Mouse (Mus musculus) kidney, adult 2 months (tissue): ENCODE results near the gene Cyp8b1. TPM values are rescaled to one million over a fixed set of nuclear protein-coding genes. Genes with fewer than 3 reads are reported as not detected.
A peak's percentile ranks its signal among the peaks of the same experiment; 100 is the strongest.

Experiments used
- DNase-seq: peaks from one replicate; pipeline ENCODE4 v3.0.0; 2021
- H3K27ac ChIP-seq: fragments of 200-500 bp; 2 replicates; pipeline ENCODE4 v1.5.1; 2012; ENCODE audit warnings: low read depth, low read length, control low read depth, inconsistent platforms; ENCODE audit not compliant: insufficient read depth
- H3K27me3 ChIP-seq: fragments of 200-500 bp; replicated peaks from 2 replicates; pipeline ENCODE4 v1.6.1; 2012; ENCODE audit warnings: mild to moderate bottlenecking, moderate library complexity, low read length, inconsistent platforms; ENCODE audit not compliant: control insufficient read depth, insufficient read depth
- H3K36me3 ChIP-seq: fragments of 200-500 bp; 2 replicates; pipeline ENCODE4 v1.6.1; 2012; ENCODE audit warnings: mild to moderate bottlenecking, moderate library complexity, low read length, inconsistent platforms; ENCODE audit not compliant: control insufficient read depth, insufficient read depth
- H3K4me1 ChIP-seq: fragments of 200-500 bp; 2 replicates; pipeline ENCODE4 v1.6.1; 2011; ENCODE audit warnings: low read length; ENCODE audit not compliant: control insufficient read depth, insufficient read depth
- H3K4me3 ChIP-seq: fragments of 200-500 bp; 2 replicates; pipeline ENCODE4 v1.5.1; 2011; ENCODE audit warnings: mild to moderate bottlenecking, low read depth, low read length, control low read depth; ENCODE audit not compliant: insufficient read depth
- CTCF ChIP-seq: fragments of 200-500 bp; conservative IDR thresholded peaks from 2 replicates; pipeline ENCODE4 v1.5.1; 2011; ENCODE audit warnings: low read depth, mild to moderate bottlenecking, control low read depth, low read length, moderate library complexity, mixed read lengths; ENCODE audit not compliant: insufficient read depth, insufficient read length
- POLR2A ChIP-seq: fragments of 200-500 bp; IDR thresholded peaks from one replicate; pipeline ENCODE4 v1.6.1; 2011; ENCODE audit warnings: low read depth, low read length, control low read depth
- WGBS: fragments of 180-500 bp; shearing (Covaris S2); methylation state at CpG from one replicate; pipeline ENCODE4 v1.1.7; 2018; 5-methylcytosine and 5-hydroxymethylcytosine counted together
- polyA plus RNA-seq: library from polyadenylated mRNA; depleted of rRNA; stranded (reverse); fragments of >200 nt; gene quantifications from 2 replicates; pipeline ENCODE4 v1.2.3, GENCODE M21; 2012

Cyp8b1 gene
- polyA plus RNA-seq, 1 experiment = 0.16 TPM

DNA sequence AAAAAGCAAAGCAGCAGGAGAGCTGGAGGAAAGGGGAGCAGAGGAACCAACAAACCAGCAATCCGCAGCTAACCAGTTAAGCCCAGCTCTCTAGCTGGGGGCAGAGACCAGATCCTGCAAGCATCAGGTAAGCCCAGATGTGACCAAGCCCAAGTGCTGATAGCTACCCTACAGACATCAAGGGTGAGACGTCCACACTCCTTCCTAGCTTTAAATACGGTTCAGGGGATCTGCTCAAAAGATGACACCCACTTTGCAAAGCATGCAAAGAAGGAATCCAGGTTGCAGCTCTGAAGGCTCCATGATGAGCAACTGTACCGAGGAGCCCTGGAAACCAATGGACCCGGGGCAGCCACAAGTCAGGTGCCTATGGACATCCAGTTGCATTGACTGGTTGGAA lies 9.6 kb downstream of the Cyp8b1 start:
- H3K4me3 ChIP-seq = no peak overlapping the region
- no peaks in the 10 kb centered on the region for H3K36me3 ChIP-seq
- no peak overlapping the region for H3K27ac ChIP-seq
- 84% methylated on average over 5 of the region's 5 CpGs for WGBS
- H3K27me3 ChIP-seq = no peaks in the 10 kb centered on the region
- no peak for DNase-seq
- TF ChIP-seq POLR2A = no peak
- TF ChIP-seq CTCF = no peak
- H3K4me1 ChIP-seq = no peaks in the 10 kb centered on the region

DNA sequence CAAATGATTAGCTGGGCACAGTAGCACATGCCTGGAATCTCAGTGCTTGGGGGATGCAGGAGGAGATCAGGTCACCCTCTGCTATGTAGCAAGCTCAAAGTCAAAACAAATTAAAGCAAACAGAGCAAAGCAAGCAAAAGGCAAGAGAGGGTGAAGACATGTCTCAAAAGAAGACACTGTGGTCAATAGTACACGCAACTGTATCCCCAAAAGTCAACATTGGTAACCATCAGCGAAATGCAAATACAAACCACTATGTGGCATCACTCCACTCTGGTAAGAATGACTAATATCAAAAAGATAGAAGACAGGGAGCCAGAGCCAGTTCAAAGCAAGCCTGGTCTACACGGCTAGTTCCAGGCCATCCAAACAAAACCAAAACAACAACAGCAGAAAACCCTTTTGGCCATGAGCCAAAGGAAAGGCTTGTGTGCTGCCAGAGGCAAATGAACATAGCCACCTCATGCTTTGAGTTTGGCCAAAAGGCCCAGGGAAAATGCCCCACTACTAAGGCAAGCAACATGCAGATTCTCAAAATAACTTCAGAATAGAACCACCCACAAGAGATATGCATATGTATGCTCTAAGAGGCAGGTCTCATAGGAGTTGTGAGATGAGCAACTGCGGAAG lies 10.4 kb downstream of the Cyp8b1 start:
- TF ChIP-seq CTCF (no peak), POLR2A (no peak)
- no peak overlapping the region for H3K4me3 ChIP-seq
- no peaks in the 10 kb centered on the region for H3K4me1 ChIP-seq
- no peak for DNase-seq
- 80% methylated on average over 4 of the region's 4 CpGs for WGBS
- H3K36me3 ChIP-seq = no peaks in the 10 kb centered on the region
- H3K27me3 ChIP-seq = no peaks in the 10 kb centered on the region
- no peak overlapping the region for H3K27ac ChIP-seq

GRCm38 (mm10) chr9:121904946-121905345 lies 11.2 kb downstream of the Cyp8b1 start:
- no peaks in the 10 kb centered on the region for H3K4me1 ChIP-seq
- H3K36me3 ChIP-seq = no peaks in the 10 kb centered on the region
- TF ChIP-seq POLR2A = no peak
- TF ChIP-seq CTCF = no peak
- no peak for DNase-seq
- H3K27me3 ChIP-seq = no peaks in the 10 kb centered on the region
- WGBS = 92% methylated on average over 7 of the region's 7 CpGs
- no peak overlapping the region for H3K27ac ChIP-seq
- no peak overlapping the region for H3K4me3 ChIP-seq

DNA sequence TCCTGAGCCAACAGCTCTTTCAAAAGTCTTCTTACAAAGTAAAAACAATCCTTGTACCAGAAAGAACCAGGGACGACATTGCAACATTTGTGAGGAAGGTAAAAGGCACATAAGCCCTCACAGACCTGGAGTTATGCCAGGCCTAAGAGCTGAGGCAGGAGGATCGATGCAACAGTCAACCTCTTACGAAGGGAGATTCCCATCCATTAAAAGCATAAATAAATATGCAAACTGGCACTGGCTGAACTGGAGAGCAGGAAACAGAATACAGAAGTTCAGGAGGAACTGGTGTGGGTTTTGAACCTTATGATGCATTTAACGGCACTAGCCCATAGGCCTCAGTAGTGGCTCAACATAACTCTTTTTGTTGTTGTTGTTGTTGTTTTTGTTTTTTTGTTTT lies 11.8 kb downstream of the Cyp8b1 start:
- no peaks in the 10 kb centered on the region for H3K4me1 ChIP-seq
- no peak overlapping the region for H3K4me3 ChIP-seq
- H3K36me3 ChIP-seq = no peaks in the 10 kb centered on the region
- TF ChIP-seq CTCF (no peak), POLR2A (no peak)
- H3K27me3 ChIP-seq = no peaks in the 10 kb centered on the region
- no peak overlapping the region for H3K27ac ChIP-seq
- 86% methylated on average over 4 of the region's 4 CpGs for WGBS
- DNase-seq = no peak

DNA sequence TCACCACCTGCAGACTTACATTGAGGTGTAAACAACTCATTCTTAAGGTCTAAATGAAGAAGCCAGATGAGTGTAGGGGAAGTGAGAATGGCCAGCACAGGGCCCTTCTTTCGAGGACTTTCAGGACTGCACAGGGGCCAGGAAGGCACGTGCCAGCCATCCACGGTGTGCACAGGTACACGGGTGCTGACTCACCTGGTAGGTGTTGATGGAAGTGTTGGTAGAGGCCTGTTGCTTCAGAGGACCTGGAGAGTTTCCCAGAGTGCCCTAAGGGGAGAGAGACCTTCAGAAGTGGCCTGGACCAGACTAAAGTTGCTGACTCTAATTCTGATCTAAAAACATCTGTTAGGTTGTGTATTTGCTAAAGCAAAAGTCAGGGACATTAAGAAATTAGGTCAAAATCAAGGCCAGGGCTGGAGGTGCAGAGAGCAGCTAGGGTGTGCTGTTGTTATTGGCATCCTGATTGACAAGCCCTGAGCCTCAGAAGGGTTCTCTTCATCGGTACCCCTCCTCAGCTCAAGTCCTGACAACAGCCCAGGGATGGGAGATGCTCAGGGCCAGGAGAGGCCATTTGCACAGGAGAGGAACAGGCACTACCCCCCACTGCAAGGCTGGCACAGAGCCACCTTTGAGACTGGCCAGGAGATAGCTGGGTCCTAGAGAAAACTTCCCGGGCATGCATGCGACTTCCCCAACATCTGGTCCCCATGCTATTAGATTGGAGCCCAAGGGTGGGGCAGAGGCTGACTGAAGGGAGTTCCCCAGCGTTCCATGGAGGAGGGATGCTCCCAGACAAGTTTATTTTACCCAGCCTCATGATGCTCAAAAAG lies 12.4 kb downstream of the Cyp8b1 start:
- H3K4me1 ChIP-seq = no peaks in the 10 kb centered on the region
- DNase-seq = peak; percentile 12
- no peaks in the 10 kb centered on the region for H3K36me3 ChIP-seq
- TF ChIP-seq CTCF (no peak; the same call in 1 of the 2 replicates), POLR2A (no peak)
- WGBS = 73% methylated on average over 8 of the region's 8 CpGs
- H3K27ac ChIP-seq = no peak overlapping the region
- H3K27me3 ChIP-seq = no peaks in the 10 kb centered on the region
- H3K4me3 ChIP-seq = no peak overlapping the region

DNA sequence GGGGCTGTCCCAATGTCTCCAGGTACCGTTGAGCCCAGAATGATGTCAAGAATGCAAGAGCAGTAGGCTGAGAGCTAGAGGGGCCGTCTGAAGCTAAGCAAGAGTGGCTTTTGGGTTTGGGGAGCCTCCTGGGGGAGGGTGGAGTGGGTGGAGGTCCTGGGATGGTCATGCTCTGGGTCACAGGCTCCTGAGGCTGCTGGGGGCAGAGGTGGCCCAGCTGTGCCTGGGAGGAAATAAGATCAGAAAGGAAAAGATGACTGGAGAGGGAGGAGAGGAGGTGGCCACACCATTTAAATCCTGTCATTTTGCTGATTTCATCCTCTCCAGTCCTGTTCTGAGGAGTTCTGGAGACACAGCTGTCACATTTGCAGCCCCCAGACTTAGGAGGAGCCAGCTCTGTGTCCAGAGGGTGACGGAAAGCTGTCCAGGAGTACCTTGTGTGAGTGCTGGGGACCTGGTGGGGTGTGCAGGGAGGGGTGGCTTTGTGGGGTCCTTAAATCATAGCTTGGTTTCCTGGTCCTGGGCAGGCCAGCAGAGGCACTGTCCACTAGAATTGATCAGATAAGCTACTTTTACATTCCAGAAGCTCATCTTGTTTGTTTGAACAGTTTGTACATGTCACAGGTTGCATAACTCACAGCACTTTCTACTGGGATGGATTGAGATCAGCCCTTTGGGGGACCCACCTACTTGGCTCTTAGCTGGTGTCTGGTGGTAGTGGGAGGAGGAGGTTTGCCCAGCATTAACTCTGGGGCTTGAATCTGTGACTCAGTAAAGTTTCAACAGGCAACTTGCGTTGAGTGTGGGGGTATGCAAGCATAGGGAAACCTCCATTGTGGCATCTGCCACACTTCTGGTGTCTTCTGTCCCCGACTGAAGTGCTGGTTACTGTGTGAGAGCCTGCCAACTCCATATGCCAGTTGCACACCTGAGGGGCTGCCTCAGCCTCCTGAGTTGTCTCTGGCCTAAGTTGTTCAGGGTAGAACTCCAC lies 14.1 kb downstream of the Cyp8b1 start:
- Histone ChIP-seq H3K4me1 (no peaks in the 10 kb centered on the region), H3K27ac (no peak overlapping the region), H3K4me3 (no peak overlapping the region), H3K27me3 (no peaks in the 10 kb centered on the region), H3K36me3 (no peaks in the 10 kb centered on the region)
- no peak for TF ChIP-seq POLR2A
- no peak; the same call in 1 of the 2 replicates for TF ChIP-seq CTCF
- WGBS = 69% methylated on average over 5 of the region's 5 CpGs
- no peak for DNase-seq
